Mouse (Mus musculus) layer of hippocampus, adult 8-10 months (tissue): Measurements from ENCODE around the gene Syngr1. TPM values are rescaled to one million over a fixed set of nuclear protein-coding genes. Genes with fewer than 3 reads are reported as not detected.
A peak's percentile ranks its signal among the peaks of the same experiment; 100 is the strongest.

ENCODE experiments used
- DNase-seq, 2 experiments: peaks; one replicate each; pipeline ENCODE4 v3.0.0; 2022; ENCODE audit warnings: low spot score in 2 of 2
- total RNA-seq, 4 experiments: library from RNA; stranded (reverse); gene quantifications; 2 replicates each; pipeline ENCODE4 v1.2.4; 2022

Gene Syngr1
- total RNA-seq, 4 experiments from 2014 or later: 383 to 406 (median 399) TPM

- no peak for DNase-seq
Observed at GRCm38 (mm10) chr15:80090155-80090554, 979 bp upstream of the Syngr1 start.

- DNase-seq: no peak
Observed at GRCm38 (mm10) chr15:80090741-80091120, 403 bp upstream of the Syngr1 start.

GRCm38 (mm10) chr15:80092041-80092441 is 907 bp downstream of the Syngr1 start:
- no peak for DNase-seq

GRCm38 (mm10) chr15:80092599-80092998 is 1.5 kb downstream of the Syngr1 start:
- DNase-seq: no peak

- no peak for DNase-seq
Observed at GRCm38 (mm10) chr15:80094201-80094600, 3.1 kb downstream of the Syngr1 start.

DNA sequence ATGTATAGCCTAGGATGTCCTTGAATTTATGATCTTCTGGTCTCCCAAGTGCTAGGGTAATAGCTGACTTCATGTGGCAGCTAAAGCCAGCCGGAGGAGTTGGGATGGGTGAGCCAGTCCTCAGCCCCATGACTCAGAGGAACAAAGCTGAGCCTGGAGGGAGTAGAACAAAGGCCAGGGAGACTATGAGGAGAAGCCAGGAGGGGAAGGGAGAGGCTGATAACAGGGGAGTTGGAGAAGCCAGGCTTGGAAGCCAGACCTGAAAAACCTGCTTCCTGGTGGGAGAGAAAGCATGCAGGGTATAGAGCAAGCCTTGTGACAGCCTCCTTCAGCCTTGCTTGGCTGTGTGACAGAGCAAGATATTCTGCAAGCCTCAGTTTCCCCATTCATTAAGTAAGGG is 4.5 kb downstream of the Syngr1 start:
- DNase-seq: no peak

DNA sequence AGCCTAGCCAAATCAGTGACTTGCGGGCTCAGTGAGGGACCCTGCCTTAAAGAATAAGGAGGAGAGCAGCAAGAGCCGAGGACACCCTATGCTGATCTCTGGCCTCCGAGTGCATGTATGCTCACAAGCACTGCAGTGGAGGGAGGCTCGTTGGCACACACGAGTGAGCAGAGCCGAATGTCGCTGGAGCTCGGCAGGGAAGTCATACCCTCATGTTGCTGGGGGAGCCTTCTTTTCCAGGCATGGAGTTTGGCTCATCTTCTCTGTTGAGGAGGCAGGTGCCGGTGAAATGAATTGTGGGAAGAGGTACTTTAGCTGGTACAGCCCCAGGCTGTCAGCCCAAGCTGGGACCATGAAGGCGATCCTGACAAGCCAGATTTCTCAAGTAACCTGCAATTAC is 5.3 kb downstream of the Syngr1 start:
- no peak for DNase-seq

DNA sequence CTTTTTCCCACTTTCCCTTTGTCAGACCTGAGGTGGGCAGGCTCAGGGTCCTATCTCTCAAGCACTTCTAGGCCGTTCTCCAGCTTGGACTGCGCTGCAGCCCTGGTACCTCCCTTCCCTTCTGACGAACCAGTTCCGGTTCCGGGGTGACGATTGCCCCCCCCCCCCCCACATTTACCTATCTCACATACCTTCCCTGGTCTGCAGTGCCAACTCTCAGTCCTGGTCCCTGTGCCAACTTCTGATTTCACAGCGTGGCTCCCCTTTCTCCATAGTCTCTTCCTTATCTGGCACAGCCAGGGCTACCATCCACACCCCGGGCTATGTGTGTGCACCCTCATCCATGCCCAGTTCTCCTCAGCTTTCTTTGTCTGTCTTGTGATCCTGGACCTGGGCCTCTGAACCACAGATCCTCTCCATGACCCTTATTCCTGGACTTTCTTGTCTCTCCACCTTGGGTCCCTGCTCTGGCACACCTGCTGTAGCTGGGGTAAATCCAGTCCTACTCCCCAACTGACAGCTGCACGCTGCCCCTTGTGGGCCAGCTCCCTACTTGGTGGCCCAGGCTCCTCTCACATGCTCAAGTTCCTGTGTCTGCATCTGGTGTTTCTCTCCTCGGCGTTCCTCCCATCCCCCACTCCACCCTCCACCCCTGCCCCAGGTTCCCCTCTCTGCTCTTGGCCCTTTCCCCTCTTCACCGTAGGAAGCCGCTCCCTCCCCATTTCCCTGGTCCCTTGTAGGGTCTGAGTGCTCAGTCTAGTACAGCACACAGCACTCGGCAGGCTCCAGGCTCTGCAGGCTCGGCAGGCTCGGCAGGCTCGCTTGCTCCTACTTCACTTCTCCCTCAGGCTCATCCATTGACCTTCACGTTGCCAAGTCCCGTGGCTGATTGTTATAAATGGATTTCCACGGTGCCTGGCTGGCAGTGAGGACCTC is 6.1 kb downstream of the Syngr1 start:
- no peak for DNase-seq

DNA sequence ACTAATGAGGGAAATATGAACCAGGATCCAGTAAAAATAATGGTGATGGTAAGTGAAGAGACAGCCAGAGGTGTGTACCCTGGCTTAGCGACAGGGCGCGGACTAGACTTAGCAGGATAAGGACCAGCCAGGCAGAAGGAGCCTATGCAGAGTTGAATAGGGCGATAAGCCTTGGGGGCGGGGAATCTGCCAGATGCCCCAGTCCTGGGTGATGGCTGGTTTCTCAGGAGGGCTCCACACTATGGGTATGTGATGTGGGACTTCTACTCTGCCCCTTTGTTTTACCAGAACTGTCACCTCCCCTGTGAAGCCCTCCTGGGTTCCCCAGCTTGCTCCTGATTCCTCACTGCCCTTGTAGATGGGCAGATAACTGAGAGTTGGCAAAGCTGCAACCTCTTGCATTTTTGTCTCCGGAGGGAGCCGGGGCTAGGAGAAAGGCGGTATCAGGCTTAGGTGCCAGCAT is 6.9 kb downstream of the Syngr1 start:
- no peak for DNase-seq

GRCm38 (mm10) chr15:80098809-80099208 is 7.7 kb downstream of the Syngr1 start:
- no peak for DNase-seq

GRCm38 (mm10) chr15:80099477-80099876 is 8.3 kb downstream of the Syngr1 start:
- DNase-seq: no peak

- DNase-seq: no peak
Observed at GRCm38 (mm10) chr15:80100196-80100595, 9.1 kb downstream of the Syngr1 start.

- DNase-seq: peak; percentile 76 to 78
Observed at GRCm38 (mm10) chr15:80100871-80101270, 9.7 kb downstream of the Syngr1 start.

- DNase-seq: no peak
Observed at GRCm38 (mm10) chr15:80101503-80101902, 10.4 kb downstream of the Syngr1 start.

DNA sequence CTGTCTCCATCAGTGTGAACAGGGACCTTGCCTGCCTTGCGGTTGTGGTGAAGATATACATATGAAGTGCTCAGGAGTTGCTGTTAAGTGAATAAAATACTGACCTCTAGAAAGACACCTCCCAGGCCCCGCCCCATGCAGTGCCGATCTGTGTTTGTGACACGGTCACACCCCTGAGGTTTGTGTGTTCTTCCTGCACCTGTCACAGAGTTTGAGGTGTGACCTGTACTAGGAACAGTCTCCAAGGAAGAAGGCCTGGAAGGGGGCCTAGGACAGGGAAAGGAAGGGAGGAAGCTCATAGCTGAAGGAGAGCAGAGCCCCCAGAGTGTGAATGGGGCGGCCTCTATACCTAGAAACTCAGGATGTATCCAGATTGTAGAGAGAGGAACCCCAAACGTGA is 11.4 kb downstream of the Syngr1 start:
- no peak for DNase-seq

DNA sequence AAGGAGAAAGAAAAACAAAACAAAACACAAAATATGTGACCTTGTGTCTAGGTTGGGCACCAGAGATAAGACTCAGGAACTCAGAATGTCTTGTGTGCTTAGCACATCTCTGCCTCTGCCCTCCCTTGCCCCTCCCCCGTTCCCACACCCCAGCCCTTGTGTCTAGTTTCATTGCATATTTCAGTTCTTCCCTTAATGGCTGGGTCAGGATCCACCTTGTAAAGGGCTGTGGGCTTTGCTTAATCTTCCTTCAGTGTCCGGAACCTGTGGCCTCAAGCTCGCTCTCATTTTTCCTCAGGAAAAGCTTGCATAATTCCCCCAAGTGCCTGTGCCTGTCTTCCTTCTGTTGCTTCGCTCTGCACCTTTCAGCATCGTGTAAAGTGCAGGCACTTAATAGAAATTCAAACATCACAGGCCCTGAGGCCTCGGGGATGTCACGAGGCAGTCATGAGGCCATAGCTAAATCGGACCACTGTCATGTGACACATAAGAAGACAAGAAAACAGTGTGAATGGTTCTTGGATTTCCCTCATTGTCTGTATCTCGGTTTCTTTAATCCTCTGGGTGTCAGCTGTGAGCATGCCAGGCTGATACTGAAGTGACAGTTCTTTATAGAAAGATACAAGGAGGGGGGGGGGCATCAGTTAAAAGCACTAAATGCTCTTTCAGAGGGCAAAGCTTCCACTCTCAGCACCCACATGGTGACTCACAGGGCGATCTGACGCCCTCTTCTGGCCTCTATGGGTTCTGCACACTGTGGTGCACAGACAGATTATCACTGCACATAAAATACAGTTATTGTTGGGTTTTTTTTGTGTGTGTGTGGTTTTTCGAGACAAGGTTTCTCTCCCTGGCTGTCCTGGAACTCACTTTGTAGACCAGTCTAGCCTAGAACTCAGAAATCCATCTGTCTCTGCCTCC is 14.6 kb downstream of the Syngr1 start:
- no peak for DNase-seq

GRCm38 (mm10) chr15:80107143-80107542 is 16.0 kb downstream of the Syngr1 start:
- DNase-seq: no peak

DNA sequence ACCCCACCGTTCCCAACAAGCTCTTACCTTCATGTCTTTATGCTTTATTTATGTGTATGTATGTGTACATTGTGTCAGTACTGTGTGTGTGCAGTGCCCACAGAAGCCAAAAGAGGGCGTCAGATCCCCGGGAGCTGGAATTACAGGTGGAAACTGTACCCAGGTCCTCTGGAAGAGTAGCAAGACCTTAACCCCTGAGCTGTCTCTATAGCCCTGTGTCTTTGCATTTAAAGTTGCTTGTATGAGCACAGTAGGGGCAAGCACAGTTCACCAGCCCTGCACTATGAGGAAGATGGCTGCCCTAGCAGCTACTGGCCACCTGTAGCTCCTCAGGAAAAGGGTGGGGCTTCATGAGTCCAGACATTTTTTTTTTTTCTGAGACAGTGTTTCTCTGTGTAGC is 16.4 kb downstream of the Syngr1 start:
- no peak for DNase-seq

- DNase-seq: no peak
Observed at GRCm38 (mm10) chr15:80111436-80111835, 20.3 kb downstream of the Syngr1 start.

- DNase-seq: no peak
Observed at GRCm38 (mm10) chr15:80112499-80112898, 21.4 kb downstream of the Syngr1 start.

DNA sequence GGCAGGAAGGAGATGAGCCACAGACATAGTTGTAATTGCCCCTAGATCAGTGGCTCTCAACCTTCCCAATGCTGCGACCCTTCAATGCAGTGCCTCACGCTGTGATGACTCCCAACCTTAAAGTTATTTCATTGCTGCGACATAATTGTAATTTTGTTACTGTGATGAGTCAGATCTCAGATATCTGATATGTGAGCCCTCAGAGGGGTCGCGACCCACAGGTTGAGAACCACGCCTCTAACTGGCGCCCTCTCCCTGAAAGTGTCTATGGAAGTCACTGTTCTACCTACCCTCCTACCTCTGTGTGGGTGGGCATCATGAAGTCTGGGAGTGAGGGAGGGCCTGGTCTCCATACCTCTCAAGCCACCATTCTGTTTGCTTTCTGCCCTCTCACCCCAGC is 23.3 kb downstream of the Syngr1 start:
- DNase-seq: no peak

GRCm38 (mm10) chr15:80115256-80115655 is 24.1 kb downstream of the Syngr1 start:
- DNase-seq: no peak
